Mouse (Mus musculus): Measurements from ENCODE around the gene Dennd6a. TPM values are rescaled to one million over a fixed set of nuclear protein-coding genes. Genes with fewer than 3 reads are reported as not detected.
"Not testable (repeated sequence)": the region's sequence is repeated elsewhere in the genome, so short reads cannot be mapped to it uniquely, and the experiment has no call there.

Dennd6a gene
- 36.7 and 38.2 TPM in 2 replicates for polyA plus RNA-seq (2016; fragmentation: Nextera tagmentation; extraction: Ambion mirVana)

- not testable (repeated sequence) for H3K4me1 ChIP-seq; H3K36me3 ChIP-seq; H3K9me3 ChIP-seq; H3K4me3 ChIP-seq; ATAC-seq (ENCODE audit: insufficient number of reproducible peaks, insufficient read depth, low FRiP score, low TSS enrichment); H3K9ac ChIP-seq; H3K4me2 ChIP-seq (replicated peaks); H3K27ac ChIP-seq; H3K27me3 ChIP-seq
- 83% methylated on average over 5 of the region's 5 CpGs for WGBS
Observed at GRCm38 (mm10) chr14:26573556-26573955, at the start of gene Dennd6a. TSS of gene Dennd6a (plus strand) at chr14:26573856.

GRCm38 (mm10) chr14:26525955-26526354, 47.7 kb upstream of the Dennd6a start:
- no peak for ATAC-seq (ENCODE audit: insufficient number of reproducible peaks, insufficient read depth, low FRiP score, low TSS enrichment)
- Histone ChIP-seq H3K27ac (no peak overlapping the region), H3K4me2 (replicated peaks) (no peak overlapping the region), H3K9ac (no peak overlapping the region), H3K4me1 (peaks cover 15% of the 10 kb centered on the region; the same call in 1 of the 2 replicates), H3K9me3 (no peaks in the 10 kb centered on the region), H3K4me3 (no peak overlapping the region), H3K36me3 (0 out of 2 replicates have a peak, but pooled peaks cover 2% of the 10 kb centered on the region), H3K27me3 (no peaks in the 10 kb centered on the region)
- WGBS, result 41% methylated on average over 3 of the region's 3 CpGs

GRCm38 (mm10) chr14:26528296-26528695, 45.4 kb upstream of the Dennd6a start:
- Histone ChIP-seq H3K9ac (no peak overlapping the region), H3K4me1 (peaks cover 32% of the 10 kb centered on the region), H3K27me3 (no peaks in the 10 kb centered on the region), H3K4me2 (replicated peaks) (no peak overlapping the region), H3K9me3 (no peaks in the 10 kb centered on the region), H3K4me3 (no peak overlapping the region), H3K27ac (no peak overlapping the region), H3K36me3 (0 out of 2 replicates have a peak, but pooled peaks cover 2% of the 10 kb centered on the region)
- 71% methylated on average over 2 of the region's 2 CpGs for WGBS
- no peak for ATAC-seq (ENCODE audit: insufficient number of reproducible peaks, insufficient read depth, low FRiP score, low TSS enrichment)

GRCm38 (mm10) chr14:26530350-26530749, 43.3 kb upstream of the Dennd6a start:
- Histone ChIP-seq H3K4me1 (peaks cover 33% of the 10 kb centered on the region), H3K9me3 (no peaks in the 10 kb centered on the region), H3K4me3 (no peak overlapping the region), H3K9ac (no peak overlapping the region), H3K27me3 (no peaks in the 10 kb centered on the region), H3K27ac (no peak overlapping the region), H3K4me2 (replicated peaks) (no peak overlapping the region), H3K36me3 (0 out of 2 replicates have a peak, but pooled peaks cover 2% of the 10 kb centered on the region)
- ATAC-seq (ENCODE audit: insufficient number of reproducible peaks, insufficient read depth, low FRiP score, low TSS enrichment), result no peak
- WGBS, result 82% methylated on average over 7 of the region's 7 CpGs

GRCm38 (mm10) chr14:26531410-26532313, 42.0 kb upstream of the Dennd6a start:
- peak overlapping the region; percentile 26 for H3K4me2 ChIP-seq (replicated peaks)
- H3K36me3 ChIP-seq, result 0 out of 2 replicates have a peak, but pooled peaks cover 2% of the 10 kb centered on the region
- H3K4me3 ChIP-seq, result no peak overlapping the region
- no peak for ATAC-seq (ENCODE audit: insufficient number of reproducible peaks, insufficient read depth, low FRiP score, low TSS enrichment)
- 76% methylated on average over 10 of the region's 10 CpGs for WGBS
- peaks cover 33% of the 10 kb centered on the region for H3K4me1 ChIP-seq
- H3K27ac ChIP-seq, result no peak overlapping the region
- H3K27me3 ChIP-seq, result no peaks in the 10 kb centered on the region
- H3K9me3 ChIP-seq, result no peaks in the 10 kb centered on the region
- no peak overlapping the region for H3K9ac ChIP-seq

- no peak overlapping the region for H3K27ac ChIP-seq
- H3K9me3 ChIP-seq, result no peaks in the 10 kb centered on the region
- peak overlapping the region; percentile 92 for H3K4me2 ChIP-seq (replicated peaks)
- WGBS, result 45% methylated on average over 9 of the region's 9 CpGs
- ATAC-seq (ENCODE audit: insufficient number of reproducible peaks, insufficient read depth, low FRiP score, low TSS enrichment), result no peak
- H3K9ac ChIP-seq, result peak overlapping the region; percentile 92; the same call in 1 of the 2 replicates
- H3K27me3 ChIP-seq, result no peaks in the 10 kb centered on the region
- H3K4me1 ChIP-seq, result peaks cover 33% of the 10 kb centered on the region
- 0 out of 2 replicates have a peak, but pooled peaks cover 2% of the 10 kb centered on the region for H3K36me3 ChIP-seq
- H3K4me3 ChIP-seq, result peak overlapping the region; percentile 97
Observed at GRCm38 (mm10) chr14:26532752-26533151, 40.9 kb upstream of the Dennd6a start.

- Histone ChIP-seq H3K36me3 (0 out of 2 replicates have a peak, but pooled peaks cover 2% of the 10 kb centered on the region), H3K4me2 (replicated peaks) (peak overlapping the region; percentile 92), H3K4me3 (peak overlapping the region; percentile 97), H3K4me1 (peaks cover 33% of the 10 kb centered on the region), H3K27ac (no peak overlapping the region), H3K27me3 (no peaks in the 10 kb centered on the region), H3K9ac (peak overlapping the region; percentile 92), H3K9me3 (no peaks in the 10 kb centered on the region)
- WGBS, result 23% methylated on average over 19 of the region's 19 CpGs
- ATAC-seq (ENCODE audit: insufficient number of reproducible peaks, insufficient read depth, low FRiP score, low TSS enrichment), result no peak
Observed at GRCm38 (mm10) chr14:26533267-26533666, 40.4 kb upstream of the Dennd6a start.

GRCm38 (mm10) chr14:26533821-26534756, 39.6 kb upstream of the Dennd6a start:
- peaks cover 33% of the 10 kb centered on the region for H3K4me1 ChIP-seq
- no peaks in the 10 kb centered on the region for H3K9me3 ChIP-seq
- H3K36me3 ChIP-seq, result 0 out of 2 replicates have a peak, but pooled peaks cover 2% of the 10 kb centered on the region
- H3K4me3 ChIP-seq, result peak overlapping the region; percentile 97
- peak; percentile 76 for ATAC-seq (ENCODE audit: insufficient number of reproducible peaks, insufficient read depth, low FRiP score, low TSS enrichment)
- H3K9ac ChIP-seq, result peak overlapping the region; percentile 92
- peak overlapping the region; percentile 78 for H3K27ac ChIP-seq
- WGBS, result under 1% methylated on average over 84 of the region's 92 CpGs
- peak overlapping the region; percentile 92 for H3K4me2 ChIP-seq (replicated peaks)
- H3K27me3 ChIP-seq, result no peaks in the 10 kb centered on the region

- Histone ChIP-seq H3K9me3 (no peaks in the 10 kb centered on the region), H3K4me2 (replicated peaks) (peak within 1 kb of the TSS; percentile 92), H3K36me3 (no peaks in the 10 kb centered on the region), H3K9ac (peak within 1 kb of the TSS; percentile 92), H3K27ac (peak within 1 kb of the TSS; percentile 78), H3K27me3 (no peaks in the 10 kb centered on the region), H3K4me3 (peak within 1 kb of the TSS; percentile 97), H3K4me1 (peaks cover 28% of the 10 kb centered on the region)
- peak; percentile 92 for ATAC-seq (ENCODE audit: insufficient number of reproducible peaks, insufficient read depth, low FRiP score, low TSS enrichment)
- 15% methylated on average over 29 of the region's 33 CpGs for WGBS
Observed at GRCm38 (mm10) chr14:26534757-26535479, 38.7 kb upstream of the Dennd6a start, which contains the start of gene Slmap. TSS of gene Slmap (minus strand) at chr14:26534931.

- ATAC-seq (ENCODE audit: insufficient number of reproducible peaks, insufficient read depth, low FRiP score, low TSS enrichment), result no peak
- H3K4me1 ChIP-seq, result no peaks in the 10 kb centered on the region
- H3K9ac ChIP-seq, result no peak overlapping the region
- no peak overlapping the region for H3K4me2 ChIP-seq (replicated peaks)
- H3K27ac ChIP-seq, result no peak overlapping the region
- no peaks in the 10 kb centered on the region for H3K27me3 ChIP-seq
- 85% methylated on average over 4 of the region's 4 CpGs for WGBS
- H3K9me3 ChIP-seq, result no peaks in the 10 kb centered on the region
- H3K36me3 ChIP-seq, result no peaks in the 10 kb centered on the region
- H3K4me3 ChIP-seq, result no peak overlapping the region
Observed at GRCm38 (mm10) chr14:26539241-26539640, 34.4 kb upstream of the Dennd6a start.

GRCm38 (mm10) chr14:26540577-26540976, 33.1 kb upstream of the Dennd6a start:
- H3K4me1 ChIP-seq, result no peaks in the 10 kb centered on the region
- H3K4me2 ChIP-seq (replicated peaks), result no peak overlapping the region
- no peak overlapping the region for H3K4me3 ChIP-seq
- no peaks in the 10 kb centered on the region for H3K9me3 ChIP-seq
- H3K9ac ChIP-seq, result no peak overlapping the region
- H3K27me3 ChIP-seq, result no peaks in the 10 kb centered on the region
- WGBS, result 58% methylated on average over 1 of the region's 1 CpGs
- no peak overlapping the region for H3K27ac ChIP-seq
- no peaks in the 10 kb centered on the region for H3K36me3 ChIP-seq
- ATAC-seq (ENCODE audit: insufficient number of reproducible peaks, insufficient read depth, low FRiP score, low TSS enrichment), result no peak
